Mouse (Mus musculus): ENCODE measurements around the gene Insl6. TPM values are rescaled to one million over a fixed set of nuclear protein-coding genes. Genes with fewer than 3 reads are reported as not detected.

The Insl6 gene
- polyA plus RNA-seq, 1 experiment = 10.0 TPM

GRCm38 (mm10) chr19:29354895-29355877 is 30.0 kb upstream of the Insl6 start:
- peak; percentile 69 for DNase-seq (ENCODE audit: low spot score)

- DNase-seq (ENCODE audit: low spot score) = no peak
These were observed 25.8 kb upstream of the Insl6 start for GRCm38 (mm10) chr19:29350991-29351390.

DNA sequence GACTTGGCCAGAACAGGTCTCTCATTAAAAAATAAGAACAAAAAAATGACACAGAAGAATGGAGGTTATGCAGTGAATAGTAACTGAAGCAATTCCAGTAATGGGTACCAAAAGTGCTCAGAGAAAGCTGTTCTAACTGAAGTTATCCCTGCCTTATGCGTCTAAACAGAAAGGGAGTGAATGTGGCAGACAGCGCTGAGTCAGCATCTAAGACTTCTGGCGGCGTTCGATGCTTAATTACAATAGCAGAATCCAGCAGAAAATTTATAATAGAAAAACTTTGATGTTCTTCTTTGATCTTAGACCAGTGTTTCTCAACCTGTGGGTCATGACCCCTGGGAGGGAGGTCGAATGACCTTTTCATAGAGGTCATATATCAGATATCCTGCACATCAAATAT is 20.5 kb upstream of the Insl6 start:
- DNase-seq (ENCODE audit: low spot score) = no peak

DNA sequence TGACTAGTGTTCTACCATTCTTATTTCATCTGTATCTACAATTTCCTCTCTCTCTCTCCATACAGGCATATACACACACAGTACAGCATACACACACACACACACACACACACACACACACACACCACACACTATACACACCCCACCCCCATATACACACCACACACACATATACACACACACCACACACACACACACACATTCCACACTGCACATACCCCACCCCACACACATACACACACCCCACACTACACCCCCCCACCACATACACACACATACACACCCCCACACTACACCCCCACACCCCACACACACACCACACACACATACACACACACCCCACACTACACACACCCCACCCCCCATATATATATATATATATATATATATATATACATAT is 19.7 kb upstream of the Insl6 start:
- DNase-seq (ENCODE audit: low spot score) = no peak

- no peak for DNase-seq (ENCODE audit: low spot score)
These were observed 17.1 kb upstream of the Insl6 start for GRCm38 (mm10) chr19:29342281-29342680.

- DNase-seq (ENCODE audit: low spot score) = no peak
These were observed 15.9 kb upstream of the Insl6 start for GRCm38 (mm10) chr19:29341029-29341428.

DNA sequence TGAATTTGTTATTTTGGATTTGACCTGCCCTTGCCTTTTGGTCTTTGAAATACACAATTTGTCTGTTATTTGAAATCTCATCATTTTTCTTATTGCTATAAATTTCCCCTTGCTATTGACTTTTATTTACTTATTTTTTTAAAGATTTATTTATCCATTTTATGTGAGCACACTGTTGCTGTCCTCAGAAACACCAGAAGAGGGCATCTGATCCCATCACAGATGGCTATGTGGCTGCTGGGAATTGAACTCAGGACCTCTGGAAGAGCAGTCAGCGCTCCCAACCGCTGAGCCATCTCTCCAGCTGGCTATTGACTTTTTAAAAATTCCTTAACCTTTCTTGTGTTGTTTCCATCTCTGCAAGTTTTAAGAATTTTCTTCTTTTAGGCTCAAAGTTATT is 11.5 kb upstream of the Insl6 start:
- no peak for DNase-seq (ENCODE audit: low spot score)

DNA sequence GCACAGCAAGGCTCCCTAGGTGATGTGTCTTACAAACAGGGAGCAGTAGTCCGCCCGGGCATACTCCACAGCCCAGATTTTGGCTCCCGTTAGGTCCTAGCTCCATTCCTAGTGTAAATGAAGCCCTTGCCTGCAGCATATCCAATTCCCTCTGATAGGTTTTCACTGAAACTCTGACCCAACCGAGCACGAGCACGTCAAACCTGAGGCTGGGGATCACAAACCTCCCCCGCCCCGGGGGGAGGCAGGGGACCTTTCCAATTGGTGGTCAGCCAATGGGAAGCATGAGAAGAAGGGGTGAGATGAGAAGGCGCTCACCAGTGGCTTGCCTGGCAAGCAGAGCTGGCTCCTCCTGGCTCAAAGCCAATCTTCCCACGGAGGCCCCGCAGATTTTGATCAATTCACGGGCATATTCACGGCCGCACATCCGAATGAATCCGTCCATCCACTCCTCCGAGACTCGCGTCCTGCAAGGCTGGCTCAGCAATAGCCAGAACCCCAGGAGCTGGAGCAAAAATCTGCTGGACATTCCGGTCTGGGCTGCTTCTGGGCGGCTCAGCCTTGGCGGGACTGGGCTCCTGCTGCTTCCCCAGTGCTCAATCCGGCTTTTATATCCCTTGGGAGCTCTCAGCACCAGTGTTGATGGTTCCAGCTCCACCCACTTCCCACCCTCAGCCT is 9.1 kb upstream of the Insl6 start, which contains the start of gene Rln1:
TSS of gene Rln1 (minus strand) at position 603 of the 678 bp plus-strand sequence.
- DNase-seq (ENCODE audit: low spot score) = no peak

DNA sequence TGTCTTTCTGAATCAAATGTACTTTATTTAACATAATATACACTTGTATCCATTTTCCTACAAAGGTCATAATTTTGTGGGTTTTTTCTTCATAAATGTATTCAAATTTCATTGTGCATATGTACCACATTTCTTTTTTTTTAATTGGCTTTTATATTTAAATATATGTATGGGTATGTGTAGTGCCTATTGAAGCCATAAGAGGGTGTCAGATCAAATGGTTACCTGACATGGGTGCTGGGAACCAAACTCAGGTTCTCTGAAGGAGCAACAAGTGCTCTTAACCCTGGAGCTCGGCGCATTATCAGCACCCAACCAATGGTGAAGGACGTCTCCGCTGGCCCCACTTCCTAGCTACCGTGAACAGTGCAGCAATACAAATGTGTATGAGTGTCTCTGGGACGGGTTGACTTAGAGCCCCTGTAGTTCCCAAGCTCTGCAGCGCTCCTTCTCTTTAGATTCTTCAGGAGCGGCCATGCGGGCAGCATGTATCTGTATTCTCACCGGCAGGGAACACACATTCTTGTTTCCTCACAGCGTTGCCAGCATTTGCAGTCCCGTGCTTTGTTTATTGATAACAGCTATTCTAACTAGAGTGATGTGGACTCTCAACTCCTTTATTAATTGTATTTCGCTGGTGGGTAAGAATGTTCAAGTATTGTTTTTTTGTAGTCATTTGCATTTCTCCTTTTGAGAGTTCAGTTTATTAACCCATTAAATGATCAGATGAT is 1.8 kb upstream of the Insl6 start:
- DNase-seq (ENCODE audit: low spot score) = no peak

DNA sequence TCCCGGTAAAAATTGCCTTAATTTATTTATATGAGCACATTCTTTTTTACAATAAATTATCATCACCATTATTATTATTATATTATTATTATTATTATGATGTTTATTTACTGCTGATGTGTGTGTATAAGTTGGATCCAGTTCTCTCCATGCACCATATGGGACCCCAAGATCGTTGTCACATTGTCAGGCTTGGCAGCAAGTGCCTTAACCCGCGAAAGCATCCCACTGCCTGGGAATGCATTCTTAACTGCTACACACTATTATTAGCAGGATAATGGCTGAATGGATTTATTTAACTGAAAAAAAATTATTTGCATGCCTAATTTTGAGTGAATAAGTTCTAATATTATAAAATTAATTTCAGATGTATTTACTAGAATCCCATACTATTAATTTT is 1.2 kb upstream of the Insl6 start:
- DNase-seq (ENCODE audit: low spot score) = no peak

- no peak for DNase-seq (ENCODE audit: low spot score)
These were observed 660 bp upstream of the Insl6 start for GRCm38 (mm10) chr19:29325852-29326180.

- no peak for DNase-seq (ENCODE audit: low spot score)
These were observed 1.6 kb downstream of the Insl6 start for GRCm38 (mm10) chr19:29323416-29324049.

DNA sequence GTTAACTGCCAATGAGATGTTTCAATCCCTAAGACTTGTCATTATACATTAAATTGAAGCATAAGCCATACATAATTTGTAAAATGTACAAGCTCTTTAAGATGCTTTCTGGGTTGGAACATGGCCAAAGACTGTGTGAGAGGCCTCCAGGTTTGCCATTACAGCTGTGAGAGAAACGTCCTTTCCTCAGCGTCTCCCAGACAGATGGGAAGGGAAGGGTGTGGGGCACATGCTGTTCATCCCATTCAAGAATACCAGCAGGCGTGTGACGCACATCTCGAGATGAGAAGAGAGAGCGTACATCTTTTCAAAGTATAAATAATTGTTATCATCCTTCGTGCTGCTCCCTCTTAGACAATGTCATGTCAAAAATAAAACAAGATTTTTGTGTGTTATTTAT is 12.5 kb downstream of the Insl6 start:
- no peak for DNase-seq (ENCODE audit: low spot score)

GRCm38 (mm10) chr19:29311791-29312190 is 13.4 kb downstream of the Insl6 start:
- no peak for DNase-seq (ENCODE audit: low spot score)

DNA sequence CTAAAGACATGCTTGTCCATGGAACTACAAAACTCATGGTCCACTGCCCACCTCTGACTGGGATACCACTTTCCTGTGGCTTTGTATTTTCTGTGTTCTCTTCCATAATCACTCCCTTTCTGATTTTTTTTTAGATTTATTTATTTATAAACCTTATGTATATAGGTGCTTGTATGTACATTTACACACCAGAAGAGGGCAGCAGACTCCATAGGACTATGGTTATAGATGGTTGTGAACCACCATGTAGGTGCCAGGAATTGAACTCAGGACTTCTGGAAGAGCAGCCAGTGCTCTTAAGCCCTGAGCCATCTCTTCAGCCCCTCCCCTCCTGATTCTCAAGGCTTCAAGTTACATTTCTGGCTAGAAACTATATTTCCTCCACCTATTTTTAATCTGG is 16.3 kb downstream of the Insl6 start:
- no peak for DNase-seq (ENCODE audit: low spot score)

DNA sequence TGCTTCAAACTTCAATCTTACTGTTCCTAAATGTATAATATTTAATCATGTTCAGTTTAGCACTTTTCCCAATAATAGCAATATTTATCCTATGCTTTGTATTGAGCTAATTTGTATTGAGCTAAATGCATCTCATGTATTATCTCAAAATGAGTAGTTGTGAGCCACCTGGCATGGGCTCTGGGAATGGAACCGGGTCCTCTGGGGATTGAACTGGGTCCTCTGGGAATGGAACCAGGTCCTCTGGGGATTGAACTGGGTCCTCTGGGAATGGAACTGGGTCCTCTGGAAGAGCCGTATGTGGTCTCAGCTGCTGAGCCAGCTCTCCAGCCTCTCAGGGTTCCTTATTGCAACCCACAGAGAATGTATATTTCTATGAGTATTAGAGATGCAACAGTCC is 23.0 kb downstream of the Insl6 start:
- DNase-seq (ENCODE audit: low spot score) = no peak

DNA sequence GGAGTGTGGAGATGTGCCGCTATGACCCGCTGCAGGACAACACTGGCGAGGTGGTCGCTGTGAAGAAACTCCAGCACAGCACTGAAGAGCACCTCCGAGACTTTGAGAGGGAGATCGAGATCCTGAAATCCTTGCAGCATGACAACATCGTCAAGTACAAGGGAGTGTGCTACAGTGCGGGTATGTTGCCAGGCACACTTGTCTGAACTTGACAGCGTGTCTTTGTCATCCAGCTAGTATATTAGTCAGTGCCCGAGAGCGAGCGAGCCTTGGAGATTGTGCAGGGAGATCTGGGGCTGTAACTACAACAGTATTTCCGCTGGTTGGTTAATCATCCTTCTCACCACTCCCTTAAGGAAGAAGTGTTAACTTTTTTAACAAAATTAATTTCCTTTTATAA is 24.2 kb downstream of the Insl6 start:
- DNase-seq (ENCODE audit: low spot score) = no peak

- DNase-seq (ENCODE audit: low spot score) = no peak
These were observed 27.8 kb downstream of the Insl6 start for GRCm38 (mm10) chr19:29297366-29297765.

GRCm38 (mm10) chr19:29296166-29296565 is 29.0 kb downstream of the Insl6 start:
- no peak for DNase-seq (ENCODE audit: low spot score)

GRCm38 (mm10) chr19:29294756-29295155 is 30.4 kb downstream of the Insl6 start:
- DNase-seq (ENCODE audit: low spot score) = no peak

DNA sequence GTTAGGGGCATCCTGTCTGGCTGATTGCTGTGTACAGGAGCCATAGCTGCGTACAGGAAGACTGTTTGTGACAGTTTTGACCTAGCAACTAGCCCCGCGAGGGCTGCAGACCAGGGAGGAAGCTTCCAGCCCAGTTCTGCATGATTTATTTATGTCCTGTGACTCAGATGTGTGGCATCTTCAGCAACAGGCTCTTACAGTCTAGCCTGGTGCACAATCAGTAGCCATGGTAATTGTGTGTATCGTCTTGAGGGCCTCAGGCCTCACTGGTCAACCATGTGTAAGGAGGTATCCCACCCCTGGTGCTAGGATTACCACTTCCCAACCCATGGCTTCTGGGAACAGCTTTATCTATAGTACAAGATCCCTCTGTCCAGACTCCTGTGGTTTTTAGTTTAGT is 32.6 kb downstream of the Insl6 start:
- DNase-seq (ENCODE audit: low spot score) = no peak

GRCm38 (mm10) chr19:29291532-29291931 is 33.6 kb downstream of the Insl6 start:
- DNase-seq (ENCODE audit: low spot score) = no peak

Measured in urinary bladder, adult 2 months (tissue).